ENCODE assay signal across 9 mouse cellular contexts in the genomic region with DNA sequence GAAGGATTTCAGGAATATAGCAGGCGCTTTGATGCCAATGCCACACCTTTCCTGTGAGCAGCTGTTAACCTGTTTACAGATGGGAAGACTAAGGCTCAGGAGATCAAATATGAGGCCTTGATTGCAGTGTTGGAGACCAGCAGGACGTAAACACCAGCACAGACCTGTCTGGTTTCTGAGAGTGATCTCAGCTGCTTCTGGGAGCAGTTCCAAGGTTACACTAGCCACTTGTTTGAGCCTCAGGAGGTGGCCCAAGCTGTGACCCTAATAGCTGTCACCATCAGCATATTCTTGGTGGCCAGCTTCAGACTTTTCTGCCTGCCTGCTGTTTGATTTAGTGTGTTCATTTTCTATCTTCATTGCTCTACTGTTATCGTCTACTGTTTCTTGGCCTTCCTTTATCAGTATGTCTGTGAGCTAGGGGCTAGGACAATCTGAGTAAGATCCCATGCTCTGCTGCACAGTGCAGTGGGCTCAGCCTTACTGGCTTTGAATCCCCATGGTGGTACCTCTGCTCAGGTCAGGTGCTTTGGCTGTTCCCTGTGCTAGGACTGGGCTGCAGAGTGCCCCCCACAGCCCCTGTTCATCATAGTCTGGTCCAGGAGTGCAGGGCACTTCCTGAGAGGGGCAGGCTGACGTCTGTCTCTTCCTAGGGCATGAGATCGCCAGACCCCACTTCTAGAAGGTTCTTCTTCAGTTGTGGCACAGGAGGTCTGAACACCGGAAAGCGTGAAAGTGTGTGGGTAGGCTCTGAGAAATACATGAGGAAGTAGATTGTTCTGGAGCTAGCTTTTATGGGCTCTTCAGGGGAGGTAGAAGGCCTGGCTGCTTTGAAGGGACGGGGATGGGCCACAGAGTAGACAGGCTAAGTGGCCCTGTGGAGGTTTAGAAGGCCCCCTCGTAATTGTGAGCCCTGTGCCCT. TPM values are rescaled to one million over a fixed set of nuclear protein-coding genes. Genes with fewer than 3 reads are reported as not detected.
DNase-seq lines count a peak whose midpoint lies in the region; ATAC-seq lines count a peak whose summit lies in the region.
"Had no signal": no experiment of that assay in that cellular context is flagged by ENCODE, and none has a peak within 500 bp of the region (broad histone marks: within the 10 kb centered on the region; RNA-seq: fewer than 3 reads in every experiment).

No protein-coding gene starts in this region.

- peak; percentile 83 for ATAC-seq in inflammation-experienced regulatory T-cells, adult 6 months

- intact Hi-C loops in left cerebral cortex, postnatal 4 days (cut with DNase I) = no loop called here

- DNase-seq in gastrocnemius, postnatal 25 days = peak; percentile 53
- DNase-seq in gastrocnemius, postnatal 4 days (ENCODE audit: low spot score in 2 of 2) = no peak
- peak; percentile 12 to 32 for DNase-seq in spleen, postnatal 36 days (ENCODE audit: low spot score in 2 of 2)
- DNase-seq in spleen, postnatal 14 days (ENCODE audit: low spot score in 2 of 2) = no peak
- DNase-seq in thymus, postnatal 4 days = peak; percentile 12
- no peak for DNase-seq in urinary bladder, postnatal 25 days (ENCODE audit: low spot score)
- no peak for DNase-seq in left cerebral cortex, postnatal 4 days

RNA-seq across cellular contexts. Expression of a gene that starts 6.4 kb away (rescaled TPM):
- total RNA-seq in gastrocnemius, postnatal 25 days (2021) = 100 to 1,000 TPM; 357 to 371 TPM
- total RNA-seq in gastrocnemius, postnatal 4 days (2021) = 100 to 1,000 TPM; 312 to 315 TPM
- polyA plus RNA-seq in inflammation-experienced regulatory T-cells, adult 6 months (2017; shearing (Covaris generic)) = 100 to 1,000 TPM; 115 to 129 (median 128) TPM
- 10 to 100 TPM; 66.5 to 79.5 TPM for total RNA-seq in left cerebral cortex, postnatal 4 days (2021)

RNA-seq across cellular contexts. Expression of a gene that starts 33.1 kb away (rescaled TPM):
- total RNA-seq in gastrocnemius, postnatal 25 days (2021) = under 1 TPM in 1 of 2 experiments, not detected in 1; 0.05 TPM
- total RNA-seq in gastrocnemius, postnatal 4 days (2021) = under 1 TPM; 0.10 to 0.12 TPM
- polyA plus RNA-seq in inflammation-experienced regulatory T-cells, adult 6 months (2017; shearing (Covaris generic)) = under 1 TPM in 1 of 3 experiments, not detected in 2; 0.05 TPM
- total RNA-seq in left cerebral cortex, postnatal 4 days (2021) = 1 to 10 TPM; 1.1 to 1.2 TPM
- total RNA-seq: MEL had no signal

Comparison
In these comparisons a context has a peak if more than half of its experiments do, and no peak if none do; other contexts are left out.
1. DNase-seq: peak in gastrocnemius, postnatal 25 days (single experiment), spleen, postnatal 36 days (2 of 2) and thymus, postnatal 4 days (single experiment); none in gastrocnemius, postnatal 4 days (0 of 2), spleen, postnatal 14 days (0 of 2), urinary bladder, postnatal 25 days (single experiment) and left cerebral cortex, postnatal 4 days (single experiment).